Mouse (Mus musculus) monocyte, adult 5-6 weeks (primary cell): ENCODE results near the gene Hpf1. TPM values are rescaled to one million over a fixed set of nuclear protein-coding genes. Genes with fewer than 3 reads are reported as not detected.

Experiments used
- ATAC-seq: fragments of 153-309, 156-312 bp; replicated peaks from 2 replicates; pipeline ENCODE4 v1.8.0; 2017; ENCODE audit warnings: mild to moderate bottlenecking; ENCODE audit not compliant: low TSS enrichment, insufficient number of reproducible peaks, severe bottlenecking, poor library complexity, low FRiP score
- total RNA-seq: library from RNA; stranded (forward); fragments of 200-1000, 200-491, 200-594 nt; gene quantifications from 3 replicates; pipeline ENCODE4 v1.2.3, GENCODE M21; 2017

Gene Hpf1
- total RNA-seq, 1 experiment from 2014 or later, result 65.0 TPM

GRCm38 (mm10) chr8:60889131-60889842, 931 bp upstream of the Hpf1 start:
- no peak for ATAC-seq

- no peak; the same call in 1 of the 2 replicates for ATAC-seq
Measured at GRCm38 (mm10) chr8:60890520-60890874, 279 bp downstream of the Hpf1 start.

DNA sequence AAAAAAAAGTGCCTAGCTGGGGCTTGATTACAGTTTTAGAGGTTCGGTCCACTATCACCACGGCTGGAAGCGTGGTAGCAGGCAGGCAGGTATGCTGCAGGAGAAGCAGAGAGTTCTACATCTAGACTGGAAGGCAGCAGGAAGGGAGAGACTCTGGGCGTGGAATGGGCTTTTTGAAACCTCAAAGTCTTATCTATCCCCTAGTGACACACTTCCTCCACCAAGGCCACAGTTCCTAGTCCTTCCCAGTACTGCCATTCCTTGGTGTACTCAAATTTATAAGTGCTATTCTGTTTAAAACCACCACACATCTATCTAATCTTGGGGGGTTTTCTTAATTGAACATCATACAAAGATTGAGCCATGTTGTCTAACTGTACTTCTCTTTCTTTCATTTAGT, 1.5 kb downstream of the Hpf1 start:
- no peak for ATAC-seq

DNA sequence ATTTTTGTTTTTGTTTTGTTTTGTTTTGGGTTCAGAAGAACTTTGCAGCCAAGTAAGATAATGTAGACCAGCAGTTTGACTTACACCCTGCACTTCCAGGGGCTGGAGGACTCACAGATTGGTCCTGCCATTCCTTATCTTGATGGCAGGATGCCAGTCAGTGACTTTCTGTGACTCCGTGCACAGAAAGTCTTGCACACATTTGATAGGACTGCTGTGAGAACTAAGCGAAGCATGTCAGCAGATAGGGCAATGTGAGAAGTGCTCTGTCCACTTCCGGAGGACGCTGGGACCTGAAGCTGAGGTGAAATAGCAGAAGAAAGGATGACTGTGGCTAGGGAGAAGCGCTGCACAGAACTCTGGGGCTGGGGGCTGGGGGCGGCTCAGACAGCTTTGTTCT, 5.7 kb downstream of the Hpf1 start:
- ATAC-seq, result no peak

GRCm38 (mm10) chr8:60900147-60900546, 9.9 kb downstream of the Hpf1 start:
- no peak for ATAC-seq

GRCm38 (mm10) chr8:60912081-60912480, 21.9 kb downstream of the Hpf1 start:
- no peak for ATAC-seq

GRCm38 (mm10) chr8:60912554-60912953, 22.3 kb downstream of the Hpf1 start:
- no peak for ATAC-seq

- ATAC-seq, result no peak
Measured at GRCm38 (mm10) chr8:60919069-60919468, 28.9 kb downstream of the Hpf1 start.

- ATAC-seq, result no peak
Measured at GRCm38 (mm10) chr8:60920176-60920575, 30.0 kb downstream of the Hpf1 start.

GRCm38 (mm10) chr8:60933617-60934016, 43.4 kb downstream of the Hpf1 start:
- ATAC-seq, result no peak

GRCm38 (mm10) chr8:60938717-60939424, 48.7 kb downstream of the Hpf1 start:
- no peak for ATAC-seq

DNA sequence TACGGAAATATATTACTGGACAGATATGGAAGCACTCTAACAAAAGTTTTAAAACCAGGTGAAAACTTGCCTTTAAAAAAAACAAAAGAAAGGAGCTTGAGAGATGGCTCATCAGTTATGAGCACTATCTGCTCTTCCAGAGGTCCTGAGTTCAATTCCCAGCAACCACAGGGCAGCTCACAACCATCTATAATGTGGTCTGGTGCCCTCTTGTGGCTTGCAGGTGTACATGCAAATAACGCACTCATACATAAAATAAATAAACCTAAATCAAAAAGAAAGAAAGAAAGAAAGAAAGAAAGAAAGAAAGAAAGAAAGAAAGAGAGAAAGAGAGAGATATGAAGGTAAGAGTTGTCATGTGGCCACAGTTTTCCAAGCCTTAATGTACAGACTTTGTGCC, 52.6 kb downstream of the Hpf1 start:
- no peak for ATAC-seq

DNA sequence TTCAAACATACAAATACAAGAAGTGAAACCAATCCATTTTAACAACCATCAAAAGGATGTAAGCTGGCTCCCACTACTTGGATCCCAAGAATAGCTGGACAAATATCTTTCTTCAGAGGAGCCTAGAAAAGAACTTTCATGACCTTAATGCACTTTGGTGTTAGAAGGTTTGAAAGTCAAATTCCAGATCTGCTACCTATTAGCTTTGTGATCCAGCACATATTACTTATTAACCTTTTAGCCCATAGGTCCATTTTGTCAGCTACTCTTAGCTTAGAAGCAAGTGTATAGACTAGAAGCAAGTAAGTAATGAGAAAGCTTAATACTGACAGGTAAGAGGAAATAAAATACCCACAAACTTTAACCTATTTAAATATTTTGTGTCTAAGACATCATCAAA, 57.3 kb downstream of the Hpf1 start:
- ATAC-seq, result no peak

DNA sequence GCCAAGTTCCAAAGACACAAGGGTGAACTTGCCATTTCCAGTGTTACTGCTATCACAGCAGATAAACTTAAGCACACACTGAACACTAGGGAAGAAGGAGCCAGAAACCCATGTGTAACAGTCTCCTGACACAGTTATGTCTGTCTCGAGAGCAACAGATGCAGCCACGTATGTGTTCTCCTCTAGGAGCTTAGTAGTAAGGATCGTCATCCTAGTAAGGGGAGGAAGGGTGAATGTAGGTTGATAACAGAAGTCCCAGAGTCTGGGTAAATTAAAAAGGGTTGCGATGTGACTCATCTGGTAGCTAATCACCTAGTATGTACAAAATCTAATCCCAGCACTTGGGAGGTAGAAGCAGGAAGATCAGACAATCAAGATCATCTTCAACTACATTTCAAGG, 59.6 kb downstream of the Hpf1 start:
- ATAC-seq, result no peak

DNA sequence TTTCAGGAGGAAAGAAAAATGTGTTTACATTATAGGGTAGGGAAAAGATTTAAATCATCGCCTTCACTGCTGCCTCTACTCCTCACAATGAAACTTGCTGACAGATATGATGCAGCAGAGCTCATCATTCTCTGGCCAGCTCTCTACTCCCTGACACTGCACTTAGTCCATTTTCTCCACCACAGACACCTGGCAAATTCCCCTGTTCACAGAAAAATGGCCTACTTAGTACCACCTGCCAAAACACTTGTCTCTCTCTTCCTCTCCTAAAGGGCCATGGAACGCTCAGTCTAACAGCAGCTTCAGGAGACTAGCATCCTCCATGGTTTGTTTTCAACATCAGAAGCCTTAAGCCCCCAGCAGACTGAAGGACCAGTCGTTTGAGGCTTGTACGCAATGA, 61.1 kb downstream of the Hpf1 start:
- no peak for ATAC-seq

GRCm38 (mm10) chr8:60951757-60952156, 61.5 kb downstream of the Hpf1 start:
- no peak for ATAC-seq

DNA sequence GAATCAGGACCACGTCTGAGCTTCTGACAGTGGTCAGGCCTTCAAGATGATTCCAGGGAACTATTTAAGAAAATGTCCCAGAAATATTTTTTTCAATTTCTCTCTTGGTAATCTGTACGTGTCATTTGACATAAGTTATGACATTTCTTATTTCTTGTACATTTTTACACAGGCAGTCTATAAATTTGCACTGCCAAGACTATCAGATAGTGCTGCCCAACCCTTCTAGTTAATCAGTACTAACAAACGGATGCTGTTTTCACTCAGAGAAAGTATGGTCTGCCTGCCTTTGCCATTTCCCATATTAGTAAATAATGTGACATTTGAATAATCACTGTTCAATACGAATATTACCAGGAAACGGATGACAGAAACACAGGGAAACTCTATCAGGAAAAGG, 62.6 kb downstream of the Hpf1 start:
- no peak for ATAC-seq

- peak; percentile 66; the same call in 1 of the 2 replicates for ATAC-seq
Measured at GRCm38 (mm10) chr8:60954281-60955014, 64.2 kb downstream of the Hpf1 start.

DNA sequence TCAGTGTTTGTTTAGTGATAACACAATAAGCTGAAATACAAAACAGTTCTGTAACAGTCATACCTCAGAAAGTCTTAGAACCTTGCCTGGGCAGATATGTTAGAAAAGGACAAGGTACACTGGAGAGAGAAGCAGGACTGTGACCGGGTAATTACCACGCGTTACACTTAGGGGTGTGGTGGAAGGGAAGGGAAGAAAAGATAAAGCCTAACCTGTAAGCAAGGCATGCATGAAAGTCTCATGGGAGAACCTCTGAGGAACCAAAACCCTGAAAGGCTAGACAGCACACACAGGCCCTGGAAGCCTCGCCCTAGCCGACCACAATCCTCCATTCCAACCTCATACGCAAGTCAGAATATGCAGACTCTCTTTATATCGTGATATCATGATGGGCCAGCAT, 66.6 kb downstream of the Hpf1 start:
- ATAC-seq, result no peak
